Mouse (Mus musculus) kidney, postnatal 4 days (tissue): ENCODE measurements at regions not wholly inside any gene's neighbourhood (a gene's known extent, or its start where the extent isn't known, plus 50 kb on each side); places are given as distances from the start of the nearest gene placed in this dataset.

ENCODE experiments used
- DNase-seq, 2 experiments: peaks; one replicate each; pipeline ENCODE4 v3.0.0; 2021; ENCODE audit warnings: mixed read lengths in 2 of 2

DNA sequence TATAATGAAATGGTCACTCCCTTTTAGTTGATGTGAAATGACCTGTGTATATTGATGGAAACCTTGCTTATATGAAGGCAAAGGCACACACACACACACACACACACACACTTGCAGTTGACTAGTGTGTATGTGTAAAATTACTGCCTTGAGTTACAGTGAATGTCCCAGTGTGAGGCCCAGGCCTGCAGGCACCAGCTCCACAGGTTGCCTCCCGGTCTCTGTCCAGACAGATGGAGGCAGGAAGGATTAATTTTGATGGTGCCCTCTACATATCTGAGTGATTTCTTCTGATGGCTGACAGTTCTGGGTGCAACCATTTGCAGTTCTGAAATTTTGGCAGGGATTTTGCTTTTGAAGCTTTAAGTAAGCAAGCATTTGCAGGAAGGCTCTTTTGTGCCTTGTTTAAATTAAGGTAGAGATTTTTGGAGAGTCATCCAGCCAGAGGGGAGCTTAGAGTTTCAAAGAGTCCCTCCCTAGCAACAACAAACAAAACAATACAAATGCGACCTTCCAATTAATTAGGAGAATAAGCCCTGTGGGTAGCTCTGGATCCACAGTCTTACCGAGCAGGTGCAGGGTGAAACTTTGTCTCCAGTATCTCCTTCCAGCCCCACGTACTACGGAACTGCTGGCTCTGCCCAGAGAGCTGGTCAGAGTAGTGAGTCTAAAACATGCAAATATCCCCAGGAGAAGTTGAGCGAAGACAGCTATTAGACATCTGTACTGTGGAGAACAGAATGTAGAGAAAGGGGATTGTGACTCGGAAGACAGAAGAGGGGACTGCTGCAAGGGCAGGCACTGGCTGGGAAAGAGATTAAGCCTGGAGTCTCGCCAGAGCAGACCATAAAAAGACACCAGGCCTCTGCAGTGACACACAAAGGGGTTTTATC, 87.5 kb upstream of the Tut7 start:
- DNase-seq, result no peak

- DNase-seq, result no peak
These were observed 86.5 kb upstream of the Tut7 start for GRCm38 (mm10) chr13:59909400-59909799.

GRCm38 (mm10) chr13:59908786-59909185, 85.8 kb upstream of the Tut7 start:
- no peak for DNase-seq

GRCm38 (mm10) chr13:59905488-59905887, 82.5 kb upstream of the Tut7 start:
- DNase-seq, result no peak

DNA sequence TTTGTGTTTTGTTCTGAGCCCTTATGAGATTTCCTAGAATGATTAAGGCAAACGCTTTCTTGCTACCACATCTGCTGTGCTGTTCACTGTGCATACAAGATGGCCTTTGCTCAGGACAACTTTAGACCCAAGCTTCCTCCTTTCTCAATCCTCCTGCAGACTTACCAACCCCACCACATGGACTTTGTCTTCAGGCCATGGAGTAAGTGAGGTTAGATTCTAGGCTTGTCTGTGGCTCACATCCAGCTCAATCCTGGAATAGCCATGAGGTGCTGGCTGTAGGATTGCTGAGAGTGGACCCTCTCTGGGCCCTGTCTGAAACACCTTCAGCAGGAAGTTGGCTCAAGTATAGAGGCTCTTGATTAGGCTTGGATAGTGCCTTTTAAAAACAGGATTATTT, 81.5 kb upstream of the Tut7 start:
- DNase-seq, result no peak

GRCm38 (mm10) chr13:59899521-59899920, 76.6 kb upstream of the Tut7 start:
- DNase-seq, result no peak

DNA sequence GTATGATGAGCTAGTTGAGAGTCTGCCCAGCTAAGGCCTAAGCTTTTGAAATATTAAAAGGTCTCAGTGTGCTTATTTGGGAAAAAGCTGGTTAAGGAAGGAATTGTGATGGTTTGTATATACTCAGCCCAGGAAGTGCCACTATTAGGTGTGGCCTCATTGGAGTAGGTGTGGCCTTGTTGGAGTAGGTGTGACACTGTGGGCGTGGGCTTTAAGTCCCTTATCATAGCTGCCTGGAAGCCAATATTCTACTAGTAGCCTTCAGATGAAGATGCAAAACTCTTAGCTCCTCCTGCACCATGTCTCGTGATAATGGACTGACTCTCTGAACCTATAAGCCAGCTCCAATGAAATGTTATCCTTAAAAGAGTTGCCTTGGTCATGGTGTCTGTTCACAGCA, 72.8 kb upstream of the Tut7 start:
- no peak for DNase-seq

GRCm38 (mm10) chr13:59894094-59894493, 71.1 kb upstream of the Tut7 start:
- DNase-seq, result no peak

DNA sequence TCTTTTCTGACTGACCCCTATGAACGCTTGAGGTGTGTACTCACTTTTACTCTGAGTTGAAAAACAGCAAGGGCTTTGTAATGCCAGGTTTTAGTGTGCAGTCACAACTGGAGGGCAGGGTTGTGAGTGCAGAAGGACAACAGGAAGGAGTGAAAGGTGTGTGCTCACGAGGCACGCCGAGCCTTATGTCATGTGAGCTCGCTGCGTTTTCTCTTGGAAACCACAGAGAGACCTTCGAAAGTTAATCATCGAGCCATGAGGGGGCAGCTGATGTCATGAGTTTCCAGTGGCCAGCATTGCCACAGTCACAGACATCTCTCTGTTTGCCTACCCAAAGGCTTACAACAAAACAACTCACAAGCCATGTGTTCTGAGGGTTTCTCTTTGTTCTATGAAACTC, 70.0 kb upstream of the Tut7 start:
- DNase-seq, result peak; percentile 38 to 56

- DNase-seq, result no peak
These were observed 69.4 kb upstream of the Tut7 start for GRCm38 (mm10) chr13:59892340-59892739.

DNA sequence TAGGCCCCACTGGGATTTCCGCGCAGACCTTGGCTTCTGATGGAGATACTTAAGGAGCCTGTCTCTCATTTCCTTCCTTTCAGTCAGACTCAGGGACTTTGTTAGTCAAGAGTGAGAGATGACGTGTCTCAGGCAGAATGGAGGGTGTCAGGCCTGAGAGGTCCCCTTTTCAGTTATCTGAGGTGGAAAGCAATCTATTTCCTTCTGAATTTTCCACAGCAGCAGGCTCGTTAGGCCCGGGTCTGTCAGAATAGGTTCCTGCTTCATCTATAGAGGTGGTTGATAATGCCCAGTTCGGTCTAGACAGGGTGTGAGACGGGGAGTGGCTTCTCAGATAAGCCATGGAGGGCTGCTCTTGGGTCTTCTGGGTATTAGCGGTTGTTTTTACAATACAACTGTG, 68.8 kb upstream of the Tut7 start:
- no peak for DNase-seq

DNA sequence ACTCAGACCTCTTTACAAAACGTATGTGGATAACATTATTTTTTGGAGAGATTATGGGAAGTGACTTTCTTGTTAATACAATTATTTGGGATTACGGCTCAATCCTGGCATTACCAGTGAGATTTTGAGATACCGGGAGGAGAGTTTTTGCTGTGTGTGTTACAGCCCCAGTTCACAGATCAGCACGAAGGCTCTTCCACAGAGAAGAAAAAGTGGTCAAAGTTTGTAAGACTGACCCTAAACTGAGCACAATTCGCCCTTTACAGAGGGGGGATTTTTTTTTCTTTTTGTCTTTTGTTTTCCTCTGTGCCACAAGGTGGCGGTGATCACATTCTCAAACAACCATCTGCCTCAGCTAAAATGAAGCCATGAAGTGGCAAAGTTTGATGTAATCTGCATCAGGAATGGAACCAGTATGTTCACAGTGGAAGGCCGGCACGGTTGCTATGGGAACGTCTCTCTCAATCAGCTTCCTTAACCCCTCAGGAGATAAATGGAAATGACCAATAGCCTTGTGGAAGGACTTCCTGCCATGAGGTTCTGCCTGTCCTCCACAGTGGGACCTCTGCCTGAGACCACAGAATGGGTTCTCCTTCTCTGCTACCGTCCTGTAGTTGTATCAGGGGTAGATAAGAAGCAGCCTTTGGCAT, 66.6 kb upstream of the Tut7 start:
- peak; percentile 65 to 78 for DNase-seq

DNA sequence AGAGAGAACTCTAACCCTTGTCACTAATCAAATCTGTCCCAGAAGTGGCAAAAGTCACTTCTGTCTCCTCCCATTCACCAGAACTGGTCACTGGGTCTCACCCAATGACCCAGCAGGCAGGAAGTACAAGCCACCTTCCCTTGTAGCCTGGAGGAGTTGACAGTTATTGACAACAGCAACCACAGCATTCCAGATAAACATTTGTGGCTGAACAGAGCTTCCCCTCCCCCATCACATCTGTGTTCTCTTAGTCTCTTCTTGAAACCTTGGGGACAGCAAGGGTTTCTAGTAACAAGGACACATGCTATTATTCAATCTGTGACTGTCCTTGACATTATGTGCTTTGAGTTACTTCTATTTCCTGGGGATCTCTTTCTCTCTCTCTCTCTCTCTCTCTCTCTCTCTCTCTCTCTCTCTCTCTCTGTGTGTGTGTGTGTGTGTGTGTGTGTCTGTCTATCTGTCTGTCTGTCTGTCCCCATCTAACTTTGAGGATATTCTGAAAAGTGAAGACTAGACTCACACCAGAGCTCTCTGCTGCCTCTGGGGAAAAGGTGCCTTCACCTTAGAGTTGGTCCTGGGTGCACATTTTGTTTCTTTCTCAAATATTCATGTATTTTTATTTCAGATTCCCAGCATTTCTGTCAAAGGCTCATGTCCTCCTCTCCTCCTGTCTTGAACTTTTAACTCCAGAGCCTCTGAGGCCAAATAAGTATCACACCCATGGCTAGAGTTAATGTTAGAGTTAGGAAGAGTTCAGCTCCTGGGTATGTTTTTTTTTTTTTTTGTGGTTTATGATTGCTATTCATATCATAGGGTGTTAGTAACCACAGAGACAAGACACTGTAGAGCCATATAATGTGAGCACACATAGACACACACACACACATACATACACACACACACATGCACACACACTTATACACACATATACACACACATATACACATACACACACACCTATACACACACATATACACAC, 65.4 kb upstream of the Tut7 start:
- DNase-seq, result no peak

DNA sequence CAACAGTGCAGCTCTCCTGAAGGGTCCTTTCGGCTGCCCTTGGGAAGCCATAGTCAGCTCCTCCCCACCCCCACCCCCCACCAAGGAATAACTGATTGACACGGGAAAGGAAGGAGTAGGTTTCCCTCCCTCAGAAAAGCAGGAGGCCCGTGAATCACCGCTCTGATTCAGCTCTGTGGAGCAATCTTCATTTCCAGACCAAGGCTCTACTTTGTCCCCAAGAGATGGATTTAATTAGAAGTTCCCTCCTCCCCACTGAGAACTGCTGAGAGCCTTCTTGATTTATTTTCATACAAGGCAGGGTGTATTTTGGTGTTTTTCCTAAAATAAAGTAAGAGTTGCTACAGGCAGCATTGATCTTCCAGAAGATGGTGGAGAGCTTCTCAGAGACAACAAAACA, 64.4 kb upstream of the Tut7 start:
- no peak for DNase-seq

DNA sequence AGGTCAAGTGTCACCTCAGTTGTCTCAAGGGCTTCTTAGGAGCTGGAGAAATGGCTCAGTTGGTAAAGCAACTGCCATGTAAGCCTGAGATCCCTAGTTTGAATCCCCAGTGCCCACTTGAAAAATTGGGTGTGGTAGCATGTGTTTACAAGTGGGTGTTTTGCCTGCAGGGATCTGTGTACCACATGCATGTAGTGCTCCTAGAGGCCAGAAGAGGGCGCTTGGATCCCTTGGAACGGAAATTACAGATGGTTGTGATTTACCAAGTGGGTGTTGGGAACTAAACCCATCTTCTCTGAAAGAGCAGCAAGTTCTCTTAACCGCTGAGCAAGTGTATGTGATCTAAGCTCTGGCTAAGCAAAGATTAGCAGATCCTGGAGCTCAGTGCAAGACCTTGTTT, 63.6 kb upstream of the Tut7 start:
- DNase-seq, result no peak

DNA sequence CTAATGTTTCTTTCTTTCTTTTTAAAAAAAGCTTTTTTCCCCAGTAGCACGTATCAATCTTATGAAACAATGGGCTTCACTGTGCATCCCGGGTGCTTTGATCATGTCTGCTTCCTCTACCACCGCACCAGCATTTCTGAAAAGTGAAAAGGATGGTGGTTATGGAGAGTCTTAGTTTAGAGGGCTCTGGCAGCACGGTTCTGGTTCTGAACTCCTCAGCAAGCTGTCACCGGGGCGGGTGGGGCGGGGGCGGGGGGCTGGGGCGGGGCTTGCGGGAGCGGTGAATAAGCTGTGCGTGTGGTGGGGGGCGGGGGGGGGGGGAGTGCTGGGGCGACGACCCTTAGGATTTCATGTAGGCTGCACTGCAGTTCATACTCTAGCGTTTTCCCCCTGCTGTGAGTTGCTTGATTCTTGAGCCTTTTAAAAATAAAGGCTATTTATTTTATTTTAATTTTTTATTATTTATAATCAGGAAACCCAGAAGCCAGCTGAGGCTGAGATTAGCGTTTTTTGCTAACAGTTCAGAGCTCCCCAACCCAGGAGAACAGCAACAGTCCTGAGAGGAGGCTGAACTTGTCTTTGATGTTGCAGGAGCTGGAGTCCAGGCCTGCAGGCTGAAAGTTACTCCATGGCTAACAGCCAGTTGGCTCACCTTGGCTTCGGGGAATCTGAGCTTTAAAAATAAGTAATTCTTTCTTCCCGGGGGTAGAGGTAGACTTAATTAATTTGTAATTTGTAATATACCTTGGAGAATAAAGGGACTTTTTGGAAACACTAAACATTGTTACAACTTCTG, 59.2 kb upstream of the Tut7 start:
- DNase-seq, result peak in 1 of 2 experiments; percentile 30

- no peak for DNase-seq
These were observed 57.1 kb upstream of the Tut7 start for GRCm38 (mm10) chr13:59880055-59880454.

- DNase-seq, result peak in 1 of 2 experiments; percentile 44
These were observed 52.7 kb upstream of the Tut7 start for GRCm38 (mm10) chr13:59875637-59876036.

- peak in 1 of 2 experiments; percentile 47 for DNase-seq
These were observed 51.4 kb upstream of the Tut7 start for GRCm38 (mm10) chr13:59874137-59874931.
